Mouse (Mus musculus) lung, embryonic 15.5 days (tissue): ENCODE data around the gene Dhx30. TPM values are rescaled to one million over a fixed set of nuclear protein-coding genes. Genes with fewer than 3 reads are reported as not detected.

Experiments
- ATAC-seq: fragments of 200-750 bp; cut with Nextera tagmentation; 2 replicates; pipeline ENCODE4 v1.8.0; 2017; ENCODE audit warnings: moderate number of reproducible peaks, borderline replicate concordance; ENCODE audit not compliant: low FRiP score, low TSS enrichment; ENCODE audit errors: extremely low read depth
- H3K27ac ChIP-seq: fragments of 300-500 bp; sonication (generic); 2 replicates; pipeline ENCODE4 v1.5.1; 2015; ENCODE audit warnings: moderate library complexity, mild to moderate bottlenecking, inconsistent platforms
- H3K27me3 ChIP-seq: fragments of 300-500 bp; sonication (generic); 2 replicates; pipeline ENCODE4 v1.6.1; 2015; ENCODE audit warnings: inconsistent platforms
- H3K36me3 ChIP-seq: fragments of 300-500 bp; sonication (generic); 2 replicates; pipeline ENCODE4 v1.6.1; 2015; ENCODE audit warnings: inconsistent platforms
- H3K4me1 ChIP-seq: fragments of 300-500 bp; sonication (generic); 2 replicates; pipeline ENCODE4 v1.6.1; 2015; ENCODE audit warnings: inconsistent platforms
- H3K4me2 ChIP-seq: fragments of 300-500 bp; sonication (generic); 2 replicates; pipeline ENCODE4 v1.6.1; 2015; ENCODE audit warnings: inconsistent platforms, mild to moderate bottlenecking, moderate library complexity
- H3K4me3 ChIP-seq: fragments of 300-500 bp; sonication (generic); 2 replicates; pipeline ENCODE4 v1.5.1; 2015; ENCODE audit warnings: mild to moderate bottlenecking, inconsistent platforms
- H3K9ac ChIP-seq: fragments of 300-500 bp; sonication (generic); 2 replicates; pipeline ENCODE4 v1.6.1; 2015; ENCODE audit warnings: inconsistent platforms
- H3K9me3 ChIP-seq: fragments of 300-500 bp; sonication (generic); 2 replicates; pipeline ENCODE4 v1.6.1; 2016; ENCODE audit warnings: inconsistent platforms
- WGBS: fragments of 180-500 bp; shearing (Covaris S2); methylation state at CpG from one replicate; pipeline ENCODE4 v1.1.7; 2015; 5-methylcytosine and 5-hydroxymethylcytosine counted together
- polyA plus RNA-seq: library from polyadenylated mRNA; unstranded; fragments of >200 nt; fragmentation: Nextera tagmentation; extraction: Ambion mirVana; gene quantifications from 2 replicates; pipeline ENCODE4 v1.2.1, GENCODE M21; 2015

Dhx30 gene
- polyA plus RNA-seq, 1 experiment from 2014 or later, result 120 TPM

DNA sequence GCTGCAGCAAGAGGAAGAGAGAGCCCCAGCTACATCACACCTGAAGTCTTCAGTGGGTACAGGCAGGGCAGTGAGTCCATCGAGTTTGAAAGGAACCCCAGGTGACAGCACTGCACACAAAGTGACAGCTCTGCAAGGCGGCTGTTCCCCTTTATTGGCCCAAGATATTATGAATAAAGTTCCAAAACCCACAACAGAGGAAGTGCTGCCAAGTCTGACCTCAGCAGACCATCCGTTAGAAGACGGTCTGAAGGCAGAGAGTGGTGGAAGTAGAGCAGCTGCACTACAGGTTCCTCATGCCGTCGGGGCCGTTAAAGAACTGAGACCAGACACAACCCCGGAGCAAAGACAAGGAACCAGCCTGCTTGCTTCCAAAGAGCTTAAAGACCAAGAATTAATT, 79.7 kb downstream of the Dhx30 start:
- 79% methylated on average over 8 of the region's 8 CpGs for WGBS
- ATAC-seq, result no peak
- peaks cover 36% of the 10 kb centered on the region for H3K36me3 ChIP-seq
- H3K9me3 ChIP-seq, result no peaks in the 10 kb centered on the region
- H3K4me1 ChIP-seq, result no peaks in the 10 kb centered on the region
- H3K4me2 ChIP-seq, result no peak overlapping the region
- no peak overlapping the region for H3K27ac ChIP-seq
- no peak overlapping the region for H3K4me3 ChIP-seq
- no peak overlapping the region for H3K9ac ChIP-seq
- no peaks in the 10 kb centered on the region for H3K27me3 ChIP-seq

DNA sequence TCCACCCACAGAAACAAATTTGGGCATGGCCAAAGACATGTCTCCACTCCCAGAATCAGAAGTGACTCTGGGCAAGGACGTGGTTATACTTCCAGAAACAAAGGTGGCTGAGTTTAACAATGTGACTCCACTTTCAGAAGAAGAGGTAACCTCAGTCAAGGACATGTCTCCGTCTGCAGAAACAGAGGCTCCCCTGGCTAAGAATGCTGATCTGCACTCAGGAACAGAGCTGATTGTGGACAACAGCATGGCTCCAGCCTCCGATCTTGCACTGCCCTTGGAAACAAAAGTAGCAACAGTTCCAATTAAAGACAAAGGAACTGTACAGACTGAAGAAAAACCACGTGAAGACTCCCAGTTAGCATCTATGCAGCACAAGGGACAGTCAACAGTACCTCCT, 82.5 kb downstream of the Dhx30 start:
- ATAC-seq, result no peak
- Histone ChIP-seq H3K27me3 (no peaks in the 10 kb centered on the region), H3K36me3 (peaks cover 40% of the 10 kb centered on the region), H3K27ac (no peak overlapping the region), H3K4me2 (no peak overlapping the region), H3K9me3 (no peaks in the 10 kb centered on the region), H3K9ac (no peak overlapping the region), H3K4me3 (no peak overlapping the region), H3K4me1 (no peaks in the 10 kb centered on the region)
- 84% methylated on average over 4 of the region's 4 CpGs for WGBS

Other genes starting within 250 kb of the Dhx30 start
- 27.2 and 30.4 TPM in 2 replicates for gene Cdc25a, start 242.3 kb downstream of the Dhx30 start, polyA plus RNA-seq
- gene Map4, start 186.4 kb downstream of the Dhx30 start, polyA plus RNA-seq, result 46.7 and 49.9 TPM in 2 replicates
- 122 TPM in 2 replicates for gene Smarcc1, start 122 bp downstream of the Dhx30 start, polyA plus RNA-seq
- 2.8 and 4.0 TPM in 2 replicates for gene Cspg5, start 126.0 kb upstream of the Dhx30 start, polyA plus RNA-seq
- 30.4 and 31.1 TPM in 2 replicates for gene Elp6, start 187.3 kb upstream of the Dhx30 start, polyA plus RNA-seq
- gene Scap, start 215.5 kb upstream of the Dhx30 start, polyA plus RNA-seq, result 30.3 and 31.0 TPM in 2 replicates